Mouse (Mus musculus) kidney, adult 2 months (tissue): ENCODE results near the gene Bcl6b.

Experiments
- CTCF ChIP-seq: fragments of 200-500 bp; conservative IDR thresholded peaks from 2 replicates; pipeline ENCODE4 v1.5.1; 2011; ENCODE audit warnings: low read depth, mild to moderate bottlenecking, control low read depth, low read length, moderate library complexity, mixed read lengths; ENCODE audit not compliant: insufficient read depth, insufficient read length
- POLR2A ChIP-seq: fragments of 200-500 bp; IDR thresholded peaks from one replicate; pipeline ENCODE4 v1.6.1; 2011; ENCODE audit warnings: low read depth, low read length, control low read depth

DNA sequence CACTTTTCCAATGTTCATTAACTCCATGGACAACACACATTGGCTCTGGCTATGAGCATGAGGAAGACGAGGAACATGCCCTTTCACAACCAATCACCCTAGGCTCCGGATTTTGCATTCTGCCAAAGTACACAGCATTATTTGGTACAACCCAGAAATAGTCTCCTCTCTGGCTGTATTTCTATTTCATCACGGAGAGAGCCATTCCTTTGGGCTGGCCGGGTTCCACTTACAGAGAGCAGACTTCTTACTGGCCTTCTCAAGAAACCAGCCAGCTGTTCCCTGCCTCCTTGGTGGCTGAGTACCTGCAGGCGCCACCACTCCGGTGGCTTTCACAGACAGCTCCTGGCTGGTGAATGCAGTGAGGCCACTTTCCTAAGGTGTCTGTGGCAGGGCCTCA, 17.2 kb downstream of the Bcl6b start, which contains the start of gene Slc16a11:
- TF ChIP-seq POLR2A: no peak
- no peak for TF ChIP-seq CTCF
